Comparison of ENCODE assay signal across 12 mouse cellular contexts in the genomic region with DNA sequence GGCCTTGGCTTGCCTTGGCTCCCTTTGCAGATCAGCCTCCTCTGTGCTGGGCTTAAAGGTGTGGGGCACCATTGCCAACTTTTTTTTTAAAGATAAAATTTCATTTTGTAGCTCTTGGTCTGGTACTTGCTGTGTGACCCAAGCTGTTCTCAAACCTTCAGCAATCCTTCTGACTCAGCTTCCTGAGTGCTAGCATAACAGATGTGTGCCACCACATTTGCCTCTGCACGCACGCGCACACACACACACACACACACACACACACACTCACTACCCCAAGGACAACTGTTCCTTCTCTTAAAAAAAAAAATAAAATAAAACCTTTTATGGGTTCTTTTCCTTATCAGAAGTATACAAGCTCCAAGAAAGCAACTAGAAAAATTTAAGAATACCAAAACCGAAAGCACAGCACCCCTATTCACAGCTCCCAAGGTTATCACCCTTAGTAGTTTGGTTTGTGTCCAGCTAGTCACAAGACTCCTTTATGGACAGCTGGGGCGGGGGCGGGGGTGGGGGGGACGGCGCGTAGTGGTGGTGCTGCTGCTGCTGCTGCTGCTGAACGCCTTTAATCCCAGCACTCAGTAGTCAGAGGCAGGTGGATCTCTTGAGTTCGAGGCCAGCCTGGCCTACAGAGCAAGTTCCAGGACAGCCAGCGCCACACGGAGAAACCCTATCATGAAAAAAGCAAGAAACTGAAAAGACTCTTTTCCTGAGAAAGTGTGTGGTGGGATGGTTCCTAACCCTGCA.
DNase-seq lines count a peak whose midpoint lies in the region; ATAC-seq and TF ChIP-seq lines count a peak whose summit lies in the region.
"Had no signal": no experiment of that assay in that cellular context is flagged by ENCODE, and none has a peak within 500 bp of the region (broad histone marks: within the 10 kb centered on the region; RNA-seq: fewer than 3 reads in every experiment).

No protein-coding gene starts in this region.

- no peak overlapping the region for H3K4me2 ChIP-seq in heart, postnatal 0 days (ENCODE audit: low read depth, low read length)
- H3K4me2 ChIP-seq in limb, embryonic 11.5 days (ENCODE audit: low read depth, severe bottlenecking) = no peak overlapping the region
- H3K4me2 ChIP-seq: forebrain, embryonic 15.5 days had no signal

- peaks cover 5% of the 10 kb centered on the region; the same call in 1 of the 2 replicates for H3K36me3 ChIP-seq in heart, postnatal 0 days (replicated peaks; ENCODE audit: control insufficient read depth, insufficient read depth, low read length)
- H3K36me3 ChIP-seq in limb, embryonic 11.5 days (ENCODE audit: control insufficient read depth, insufficient read depth, low read length) = 0 out of 2 replicates have a peak, but pooled peaks cover 2% of the 10 kb centered on the region

- intact Hi-C loops in left cerebral cortex, adult 2 months (cut with DNase I) = no loop called here
- intact Hi-C loops in gastrocnemius, adult 2 months (cut with DNase I) = no loop called here

- TF ChIP-seq EP300 in heart, postnatal 0 days (IDR thresholded peaks at IDR 0.05; ENCODE audit: low read depth) = no peak

- H3K4me3 ChIP-seq in heart, postnatal 0 days (ENCODE audit: low read depth, low read length) = no peak overlapping the region
- H3K4me3 ChIP-seq in limb, embryonic 11.5 days (ENCODE audit: low read depth, low read length) = no peak overlapping the region
- no peak overlapping the region for H3K4me3 ChIP-seq in left cerebral cortex, adult 2 months
- no peak overlapping the region for H3K4me3 ChIP-seq in gastrocnemius, adult 2 months
- H3K4me3 ChIP-seq: forebrain, embryonic 15.5 days had no signal

- no peak for TF ChIP-seq CTCF in heart, postnatal 0 days (IDR thresholded peaks at IDR 0.05; ENCODE audit: low read depth)
- no peak for TF ChIP-seq CTCF in left cerebral cortex, adult 2 months (IDR thresholded peaks at IDR 0.05)
- TF ChIP-seq CTCF in gastrocnemius, adult 2 months (IDR thresholded peaks at IDR 0.05) = no peak

- no peak overlapping the region for H3K9ac ChIP-seq in heart, postnatal 0 days (replicated peaks; ENCODE audit: low read depth, low read length)
- H3K9ac ChIP-seq in limb, embryonic 11.5 days (ENCODE audit: low read length) = no peak overlapping the region
- H3K9ac ChIP-seq: forebrain, embryonic 15.5 days had no signal

- peak overlapping the region; percentile 34; the same call in 1 of the 2 replicates for H3K27ac ChIP-seq in heart, postnatal 0 days (ENCODE audit: low read depth)
- 0 out of 2 replicates have a peak overlapping the region, but pooled peaks have one; percentile 1 for H3K27ac ChIP-seq in limb, embryonic 11.5 days (replicated peaks; ENCODE audit: low read depth, low read length)
- no peak overlapping the region for H3K27ac ChIP-seq in left cerebral cortex, adult 2 months
- no peak overlapping the region for H3K27ac ChIP-seq in gastrocnemius, adult 2 months
- H3K27ac ChIP-seq: forebrain, embryonic 15.5 days had no signal

- H3K4me1 ChIP-seq in heart, postnatal 0 days (ENCODE audit: control insufficient read depth, insufficient read depth) = peaks cover 23% of the 10 kb centered on the region
- H3K4me1 ChIP-seq in limb, embryonic 11.5 days (ENCODE audit: control insufficient read depth, insufficient read depth, low read length) = peaks cover 14% of the 10 kb centered on the region

- no peaks in the 10 kb centered on the region for H3K9me3 ChIP-seq in heart, postnatal 0 days (replicated peaks; ENCODE audit: control insufficient read depth, low read length)
- no peaks in the 10 kb centered on the region for H3K9me3 ChIP-seq in limb, embryonic 11.5 days (ENCODE audit: control insufficient read depth, low read length)
- H3K9me3 ChIP-seq: forebrain, embryonic 15.5 days had no signal

- WGBS in heart, postnatal 0 days = 60% methylated on average over 13 of the region's 13 CpGs
- WGBS in limb, embryonic 11.5 days = 84% methylated on average over 13 of the region's 13 CpGs

- 0 out of 2 replicates have a peak, but pooled peaks have one; percentile 22 for ATAC-seq in heart, postnatal 0 days (ENCODE audit: insufficient read depth, low read depth)
- no peak for ATAC-seq in limb, embryonic 11.5 days (ENCODE audit: insufficient number of reproducible peaks, low FRiP score, low TSS enrichment, low read depth)
- ATAC-seq: forebrain, embryonic 15.5 days had no signal

- no peaks in the 10 kb centered on the region for H3K27me3 ChIP-seq in heart, postnatal 0 days (ENCODE audit: control insufficient read depth, insufficient read depth, low read length)
- H3K27me3 ChIP-seq in limb, embryonic 11.5 days (ENCODE audit: control insufficient read depth, insufficient read depth, low read length) = no peaks in the 10 kb centered on the region
- H3K27me3 ChIP-seq: forebrain, embryonic 15.5 days; Patski had no signal

- peak; percentile 19 for DNase-seq in heart, postnatal 0 days (ENCODE audit: low spot score)
- no peak for DNase-seq in heart, postnatal 4 days
- DNase-seq in thymus, postnatal 4 days = peak; percentile 15
- DNase-seq in thymus, postnatal 14 days = no peak
- no peak for DNase-seq in limb, embryonic 11.5 days (ENCODE audit: low spot score)
- DNase-seq in kidney, adult 18-20 months = no peak
- no peak for DNase-seq in left cerebral cortex, adult 2 months (ENCODE audit: extremely low spot score in 1 of 2, low spot score in 2 of 2)
- no peak for DNase-seq in gastrocnemius, adult 2 months
- DNase-seq: kidney, adult 9 months; left cerebral cortex, postnatal 4 days had no signal

Comparison
In these comparisons a context has a peak if more than half of its experiments do, and no peak if none do; other contexts are left out.
1. DNase-seq: peak in heart, postnatal 0 days (single experiment) and thymus, postnatal 4 days (single experiment); none in heart, postnatal 4 days (single experiment), thymus, postnatal 14 days (single experiment), limb, embryonic 11.5 days (single experiment), kidney, adult 18-20 months (single experiment), left cerebral cortex, adult 2 months (0 of 2) and gastrocnemius, adult 2 months (single experiment).
2. H3K27ac ChIP-seq: peak in heart, postnatal 0 days (single experiment) and limb, embryonic 11.5 days (single experiment); none in left cerebral cortex, adult 2 months (single experiment) and gastrocnemius, adult 2 months (single experiment).